Mouse (Mus musculus) myocyte (in vitro differentiated cells): ENCODE data around the gene Ednrb. TPM values are rescaled to one million over a fixed set of nuclear protein-coding genes. Genes with fewer than 3 reads are reported as not detected.

Experiments used
- H3K27me3 ChIP-seq: one replicate; pipeline ENCODE4 v1.6.1; 2011; ENCODE audit not compliant: control insufficient read depth, insufficient read depth, insufficient read length
- H3K36me3 ChIP-seq: one replicate; pipeline ENCODE4 v1.6.1; 2011; ENCODE audit not compliant: control insufficient read depth, insufficient read depth
- H3K4me2 ChIP-seq: one replicate; pipeline ENCODE4 v1.6.1; 2011; ENCODE audit warnings: low read depth, control low read depth
- H3K4me3 ChIP-seq: one replicate; pipeline ENCODE4 v1.5.1; 2011; ENCODE audit warnings: mild to moderate bottlenecking, control low read depth, moderate library complexity
- H3K79me2 ChIP-seq: one replicate; pipeline ENCODE4 v1.6.1; 2011; ENCODE audit not compliant: control insufficient read depth, insufficient read depth
- H3ac ChIP-seq: one replicate; pipeline ENCODE4 v1.6.1; 2011; ENCODE audit not compliant: control insufficient read depth, insufficient read length
- CEBPB ChIP-seq: IDR thresholded peaks from 2 replicates; pipeline ENCODE4 v1.6.1; 2011; ENCODE audit warnings: mild to moderate bottlenecking, moderate library complexity; ENCODE audit not compliant: poor library complexity, insufficient read depth, severe bottlenecking
- E2F4 ChIP-seq: IDR thresholded peaks from one replicate; pipeline ENCODE4 v1.6.1; 2011; ENCODE audit warnings: mild to moderate bottlenecking, control low read depth, moderate library complexity; ENCODE audit not compliant: insufficient read depth
- MAX ChIP-seq: IDR thresholded peaks from one replicate; pipeline ENCODE4 v1.6.1; 2011; ENCODE audit warnings: low read depth, mild to moderate bottlenecking, control low read depth
- MYOD1 ChIP-seq, 3 experiments: IDR thresholded peaks; one replicate each; pipeline ENCODE4 v1.6.1; 2011; ENCODE audit warnings: control low read depth in 2 of 3, low read depth in 2 of 3, mild to moderate bottlenecking in 2 of 3, moderate library complexity in 1 of 3; ENCODE audit not compliant: insufficient read length in 2 of 3, control insufficient read depth in 1 of 3
- MYOG ChIP-seq, 3 experiments: IDR thresholded peaks; one replicate each; pipeline ENCODE4 v1.6.1; 2011; ENCODE audit warnings: control low read depth in 2 of 3, low read depth in 2 of 3, mild to moderate bottlenecking in 2 of 3; ENCODE audit not compliant: insufficient read length in 2 of 3, control insufficient read depth in 1 of 3, insufficient read depth in 1 of 3
- POLR2A ChIP-seq: IDR thresholded peaks from one replicate; pipeline ENCODE4 v1.6.1; 2011; ENCODE audit warnings: low read depth, mild to moderate bottlenecking, control low read depth, moderate library complexity; ENCODE audit not compliant: insufficient read length
- POLR2AphosphoS2 ChIP-seq: IDR thresholded peaks from one replicate; pipeline ENCODE4 v1.6.1; 2011; ENCODE audit warnings: low read depth, control low read depth; ENCODE audit not compliant: insufficient read length
- REST ChIP-seq: IDR thresholded peaks from one replicate; pipeline ENCODE4 v1.6.1; 2011; ENCODE audit warnings: mild to moderate bottlenecking, control low read depth, moderate library complexity; ENCODE audit not compliant: insufficient read depth, insufficient read length
- SRF ChIP-seq: IDR thresholded peaks from one replicate; pipeline ENCODE4 v1.6.1; 2011; ENCODE audit warnings: low read depth; ENCODE audit not compliant: control insufficient read depth, insufficient read length
- TCF12 ChIP-seq: IDR thresholded peaks from one replicate; pipeline ENCODE4 v1.6.1; 2011; ENCODE audit warnings: mild to moderate bottlenecking, control low read depth; ENCODE audit not compliant: poor library complexity, insufficient read depth, severe bottlenecking
- TCF3 ChIP-seq: IDR thresholded peaks from one replicate; pipeline ENCODE4 v1.6.1; 2011; ENCODE audit warnings: low read depth, control low read depth; ENCODE audit not compliant: insufficient read length
- USF1 ChIP-seq: IDR thresholded peaks from one replicate; pipeline ENCODE4 v1.6.1; 2011; ENCODE audit warnings: low read depth, mild to moderate bottlenecking, control low read depth, moderate library complexity
- polyA plus RNA-seq: library from polyadenylated mRNA; unstranded; fragments of >200 nt; fragmentation: generic; extraction: Trizol; gene quantifications from one replicate; pipeline ENCODE4 v1.2.1, GENCODE M21; 2012; ENCODE audit warnings: missing spikeins

Gene Ednrb
- polyA plus RNA-seq, 1 experiment: not detected

- no peaks in the 10 kb centered on the region for H3K79me2 ChIP-seq
- H3K4me3 ChIP-seq: no peak overlapping the region
- no peak overlapping the region for H3ac ChIP-seq
- no peak overlapping the region for H3K4me2 ChIP-seq
- TF ChIP-seq POLR2AphosphoS2 (no peak), TCF3 (no peak), REST (no peak), MYOG (IDR thresholded peaks at IDR 0.05; ENCODE audit: control insufficient read depth in 1 of 3, insufficient read depth in 1 of 3, insufficient read length in 2 of 3, low read depth in 2 of 3) (no peak), E2F4 (no peak), USF1 (no peak)
- H3K36me3 ChIP-seq: no peaks in the 10 kb centered on the region
- no peaks in the 10 kb centered on the region for H3K27me3 ChIP-seq
Observed at GRCm38 (mm10) chr14:103850071-103850845, 6.1 kb upstream of the Ednrb start.

GRCm38 (mm10) chr14:103845716-103846115, 1.5 kb upstream of the Ednrb start:
- Histone ChIP-seq H3ac (no peak overlapping the region), H3K4me3 (no peak overlapping the region), H3K4me2 (no peak overlapping the region), H3K27me3 (no peaks in the 10 kb centered on the region), H3K79me2 (no peaks in the 10 kb centered on the region), H3K36me3 (no peaks in the 10 kb centered on the region)
- no peak for TF ChIP-seq MYOG (IDR thresholded peaks at IDR 0.05; ENCODE audit: control insufficient read depth in 1 of 3, insufficient read depth in 1 of 3, insufficient read length in 2 of 3, low read depth in 2 of 3)
- no peak for TF ChIP-seq USF1
- no peak for TF ChIP-seq E2F4
- no peak for TF ChIP-seq TCF3
- TF ChIP-seq REST: no peak

DNA sequence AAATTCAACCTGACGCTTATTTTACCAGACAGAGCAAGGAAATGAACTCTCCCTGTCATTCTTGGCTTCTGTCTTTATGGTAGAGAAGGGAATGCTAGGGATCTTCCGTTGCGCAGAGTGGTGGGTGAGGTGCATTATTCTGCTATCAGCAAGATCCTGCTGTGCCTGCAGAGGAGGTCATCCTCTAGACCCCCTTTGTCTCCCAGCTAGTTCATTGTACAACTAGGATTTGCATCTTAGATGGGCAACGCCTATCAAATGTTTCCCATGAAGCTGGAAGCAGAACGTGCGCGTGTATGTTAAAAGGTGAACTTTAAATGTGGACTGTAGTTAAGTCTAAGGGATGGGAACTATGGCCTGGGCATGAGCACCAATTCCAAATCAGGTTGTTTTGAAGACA, 742 bp upstream of the Ednrb start:
- Histone ChIP-seq H3K4me3 (no peak overlapping the region), H3K4me2 (no peak overlapping the region), H3K79me2 (no peaks in the 10 kb centered on the region), H3K36me3 (no peaks in the 10 kb centered on the region), H3ac (no peak overlapping the region), H3K27me3 (no peaks in the 10 kb centered on the region)
- TF ChIP-seq MAX (no peak), SRF (no peak), POLR2AphosphoS2 (no peak), USF1 (no peak), REST (no peak), E2F4 (no peak), MYOG (IDR thresholded peaks at IDR 0.05; ENCODE audit: control insufficient read depth in 1 of 3, insufficient read depth in 1 of 3, insufficient read length in 2 of 3, low read depth in 2 of 3) (no peak), TCF3 (no peak), MYOD1 (IDR thresholded peaks at IDR 0.05; ENCODE audit: control insufficient read depth in 1 of 3, insufficient read length in 2 of 3, low read depth in 2 of 3) (no peak), CEBPB (no peak)

GRCm38 (mm10) chr14:103843371-103844001, 716 bp downstream of the Ednrb start:
- no peaks in the 10 kb centered on the region for H3K36me3 ChIP-seq
- H3K4me2 ChIP-seq: no peak overlapping the region
- TF ChIP-seq POLR2A (no peak), E2F4 (no peak), MAX (no peak), CEBPB (no peak), POLR2AphosphoS2 (no peak), TCF3 (no peak), MYOD1 (IDR thresholded peaks at IDR 0.05; ENCODE audit: control insufficient read depth in 1 of 3, insufficient read length in 2 of 3, low read depth in 2 of 3) (no peak), MYOG (IDR thresholded peaks at IDR 0.05; ENCODE audit: control insufficient read depth in 1 of 3, insufficient read depth in 1 of 3, insufficient read length in 2 of 3, low read depth in 2 of 3) (no peak)
- H3K79me2 ChIP-seq: no peaks in the 10 kb centered on the region
- no peak overlapping the region for H3ac ChIP-seq
- no peaks in the 10 kb centered on the region for H3K27me3 ChIP-seq
- H3K4me3 ChIP-seq: no peak overlapping the region

GRCm38 (mm10) chr14:103842896-103843295, 1.3 kb downstream of the Ednrb start:
- H3K27me3 ChIP-seq: no peaks in the 10 kb centered on the region
- no peaks in the 10 kb centered on the region for H3K79me2 ChIP-seq
- H3K4me2 ChIP-seq: no peak overlapping the region
- H3K4me3 ChIP-seq: no peak overlapping the region
- TF ChIP-seq USF1: no peak
- TF ChIP-seq E2F4: no peak
- no peak for TF ChIP-seq TCF3
- TF ChIP-seq POLR2A: no peak
- no peak for TF ChIP-seq SRF
- no peak for TF ChIP-seq REST
- no peak for TF ChIP-seq CEBPB
- TF ChIP-seq MYOG (IDR thresholded peaks at IDR 0.05; ENCODE audit: control insufficient read depth in 1 of 3, insufficient read depth in 1 of 3, insufficient read length in 2 of 3, low read depth in 2 of 3): no peak
- no peak for TF ChIP-seq MAX
- TF ChIP-seq POLR2AphosphoS2: no peak
- no peak for TF ChIP-seq MYOD1 (IDR thresholded peaks at IDR 0.05; ENCODE audit: control insufficient read depth in 1 of 3, insufficient read length in 2 of 3, low read depth in 2 of 3)
- TF ChIP-seq TCF12: no peak
- H3K36me3 ChIP-seq: no peaks in the 10 kb centered on the region
- no peak overlapping the region for H3ac ChIP-seq
